ENCODE assay signal across 8 mouse cellular contexts in genomic region chr3:14869779-14870178, GRCm38 (mm10). TPM values are rescaled to one million over a fixed set of nuclear protein-coding genes. Genes with fewer than 3 reads are reported as not detected.
DNase-seq lines count a peak whose midpoint lies in the region; ATAC-seq and TF ChIP-seq lines count a peak whose summit lies in the region.

No protein-coding gene starts in this region.

- peak; percentile 83 for TF ChIP-seq CTCF in stomach, postnatal 0 days (IDR thresholded peaks at IDR 0.05; ENCODE audit: low read depth)

- H3K4me3 ChIP-seq in embryonic facial prominence, embryonic 11.5 days (ENCODE audit: low read depth, low read length), result no peak overlapping the region
- H3K4me3 ChIP-seq in liver, embryonic 16.5 days (ENCODE audit: low read depth, low read length), result peak overlapping the region; percentile 38; the same call in 1 of the 2 replicates
- no peak overlapping the region for H3K4me3 ChIP-seq in neural tube, embryonic 12.5 days
- no peak overlapping the region for H3K4me3 ChIP-seq in stomach, postnatal 0 days (ENCODE audit: low read depth, low read length)

- no peaks in the 10 kb centered on the region for H3K27me3 ChIP-seq in embryonic facial prominence, embryonic 11.5 days (ENCODE audit: control insufficient read depth, insufficient read depth, low read length)
- no peaks in the 10 kb centered on the region for H3K27me3 ChIP-seq in liver, embryonic 16.5 days (ENCODE audit: control insufficient read depth, insufficient read depth, low read depth, low read length)
- no peaks in the 10 kb centered on the region for H3K27me3 ChIP-seq in neural tube, embryonic 12.5 days (replicated peaks)
- no peaks in the 10 kb centered on the region for H3K27me3 ChIP-seq in stomach, postnatal 0 days (ENCODE audit: control insufficient read depth, insufficient read depth, low read length)

- no peaks in the 10 kb centered on the region for H3K9me3 ChIP-seq in embryonic facial prominence, embryonic 11.5 days (replicated peaks; ENCODE audit: control insufficient read depth, low read length)
- H3K9me3 ChIP-seq in liver, embryonic 16.5 days (replicated peaks; ENCODE audit: control insufficient read depth, low read length), result no peaks in the 10 kb centered on the region
- no peaks in the 10 kb centered on the region for H3K9me3 ChIP-seq in neural tube, embryonic 12.5 days
- H3K9me3 ChIP-seq in stomach, postnatal 0 days (ENCODE audit: control insufficient read depth, low read length), result no peaks in the 10 kb centered on the region

- WGBS in embryonic facial prominence, embryonic 11.5 days, result 24% methylated on average over 11 of the region's 11 CpGs
- WGBS in liver, embryonic 16.5 days (ENCODE audit: insufficient replicate concordance), result 15% methylated on average over 11 of the region's 11 CpGs
- WGBS in neural tube, embryonic 12.5 days, result 23% methylated on average over 11 of the region's 11 CpGs
- WGBS in stomach, postnatal 0 days, result 28% methylated on average over 11 of the region's 11 CpGs

- peak; percentile 66; the same call in 1 of the 2 replicates for ATAC-seq in embryonic facial prominence, embryonic 11.5 days (replicated peaks; ENCODE audit: insufficient number of reproducible peaks, low FRiP score, low TSS enrichment, low read depth)
- ATAC-seq in liver, embryonic 16.5 days (ENCODE audit: low read depth), result peak; percentile 59
- ATAC-seq in neural tube, embryonic 12.5 days (ENCODE audit: low FRiP score, low read depth), result peak; percentile 69
- ATAC-seq in stomach, postnatal 0 days (ENCODE audit: low FRiP score, low TSS enrichment), result peak; percentile 80

- H3K4me1 ChIP-seq in embryonic facial prominence, embryonic 11.5 days (ENCODE audit: control insufficient read depth, insufficient read depth, low read length), result no peaks in the 10 kb centered on the region
- H3K4me1 ChIP-seq in liver, embryonic 16.5 days (ENCODE audit: control insufficient read depth, low read depth, low read length), result peaks cover 2% of the 10 kb centered on the region
- H3K4me1 ChIP-seq in neural tube, embryonic 12.5 days, result no peaks in the 10 kb centered on the region; the same call in 1 of the 2 replicates
- H3K4me1 ChIP-seq in stomach, postnatal 0 days (replicated peaks; ENCODE audit: control insufficient read depth, insufficient read depth), result no peaks in the 10 kb centered on the region

- DNase-seq in A20 (ENCODE audit: low read depth, low spot score), result peak; percentile 92
- DNase-seq in adrenal gland, adult 2 months, result peak; percentile 76
- DNase-seq in embryonic facial prominence, embryonic 11.5 days (ENCODE audit: low spot score), result peak; percentile 81
- DNase-seq in heart, adult 9 months (ENCODE audit: low spot score in 2 of 2), result peak; percentile 48 to 57
- DNase-seq in kidney, adult 9 months, result peak; percentile 85
- peak; percentile 76 for DNase-seq in stomach, postnatal 0 days (ENCODE audit: low spot score)

- no peak for TF ChIP-seq EP300 in stomach, postnatal 0 days (optimal IDR thresholded peaks at IDR 0.05)

- no peak overlapping the region for H3K27ac ChIP-seq in embryonic facial prominence, embryonic 11.5 days (replicated peaks; ENCODE audit: low read depth, low read length)
- no peak overlapping the region for H3K27ac ChIP-seq in liver, embryonic 16.5 days (ENCODE audit: low read length)
- no peak overlapping the region for H3K27ac ChIP-seq in neural tube, embryonic 12.5 days
- no peak overlapping the region for H3K27ac ChIP-seq in stomach, postnatal 0 days (replicated peaks)

- no peaks in the 10 kb centered on the region for H3K36me3 ChIP-seq in embryonic facial prominence, embryonic 11.5 days (replicated peaks; ENCODE audit: control insufficient read depth, insufficient read depth, low read depth, low read length)
- no peaks in the 10 kb centered on the region for H3K36me3 ChIP-seq in liver, embryonic 16.5 days (ENCODE audit: control insufficient read depth, insufficient read depth)
- H3K36me3 ChIP-seq in neural tube, embryonic 12.5 days, result no peaks in the 10 kb centered on the region
- H3K36me3 ChIP-seq in stomach, postnatal 0 days (ENCODE audit: control insufficient read depth, insufficient read depth, low read length), result no peaks in the 10 kb centered on the region

- no peak overlapping the region for H3K9ac ChIP-seq in embryonic facial prominence, embryonic 11.5 days (replicated peaks; ENCODE audit: low read length)
- no peak overlapping the region for H3K9ac ChIP-seq in liver, embryonic 16.5 days (ENCODE audit: low read depth, low read length)
- no peak overlapping the region for H3K9ac ChIP-seq in neural tube, embryonic 12.5 days
- H3K9ac ChIP-seq in stomach, postnatal 0 days (ENCODE audit: low read length), result no peak overlapping the region

- no peak overlapping the region for H3K4me2 ChIP-seq in embryonic facial prominence, embryonic 11.5 days (ENCODE audit: low read depth, low read length)
- H3K4me2 ChIP-seq in liver, embryonic 16.5 days (ENCODE audit: low read depth, low read length), result peak overlapping the region; percentile 44
- H3K4me2 ChIP-seq in neural tube, embryonic 12.5 days (replicated peaks), result no peak overlapping the region
- peak overlapping the region; percentile 39 for H3K4me2 ChIP-seq in stomach, postnatal 0 days (replicated peaks; ENCODE audit: low read depth)

RNA-seq across cellular contexts. Expression of gene Car3, which starts 6.5 kb away (rescaled TPM):
- 1,000 to 10,000 TPM; 2,164 to 4,256 TPM for total RNA-seq in adrenal gland, adult 2 months (2021)
- polyA plus RNA-seq in adrenal gland, adult 2 months (2012; rRNA removed), result 1,180 and 2,323 TPM in 2 replicates
- polyA plus RNA-seq in embryonic facial prominence, embryonic 11.5 days (2014; fragmentation: Nextera tagmentation; extraction: Ambion mirVana), result 4.8 and 7.5 TPM in 2 replicates
- 138 and 165 TPM in 2 replicates for polyA plus RNA-seq in liver, embryonic 16.5 days (2015; fragmentation: Nextera tagmentation; extraction: Ambion mirVana)
- 12.4 and 16.6 TPM in 2 replicates for polyA plus RNA-seq in neural tube, embryonic 12.5 days (2016; fragmentation: Nextera tagmentation; extraction: Ambion mirVana)
- polyA plus RNA-seq in stomach, postnatal 0 days (2015; fragmentation: Nextera tagmentation; extraction: Ambion mirVana), result 1.3 and 2.2 TPM in 2 replicates

RNA-seq across cellular contexts. Expression of gene Car2, which starts 16.3 kb away (rescaled TPM):
- 10 to 100 TPM; 30.0 to 47.8 TPM for total RNA-seq in adrenal gland, adult 2 months (2021)
- polyA plus RNA-seq in adrenal gland, adult 2 months (2012; rRNA removed), result 76.8 and 88.9 TPM in 2 replicates
- polyA plus RNA-seq in embryonic facial prominence, embryonic 11.5 days (2014; fragmentation: Nextera tagmentation; extraction: Ambion mirVana), result 91.5 and 99.6 TPM in 2 replicates
- 2,019 and 2,429 TPM in 2 replicates for polyA plus RNA-seq in liver, embryonic 16.5 days (2015; fragmentation: Nextera tagmentation; extraction: Ambion mirVana)
- polyA plus RNA-seq in neural tube, embryonic 12.5 days (2016; fragmentation: Nextera tagmentation; extraction: Ambion mirVana), result 44.3 and 46.3 TPM in 2 replicates
- 937 and 994 TPM in 2 replicates for polyA plus RNA-seq in stomach, postnatal 0 days (2015; fragmentation: Nextera tagmentation; extraction: Ambion mirVana)

Comparison
In these comparisons a context has a peak if more than half of its experiments do, and no peak if none do; other contexts are left out.
1. H3K4me2 ChIP-seq: peak in liver, embryonic 16.5 days (single experiment) and stomach, postnatal 0 days (single experiment); none in embryonic facial prominence, embryonic 11.5 days (single experiment) and neural tube, embryonic 12.5 days (single experiment).
2. Peak in every context shown above with its lines, with median percentiles within 50 percentile points of each other: DNase-seq and ATAC-seq.